Mouse (Mus musculus): ENCODE results near the gene Abcb7.
"Not testable (repeated sequence)": the region's sequence is repeated elsewhere in the genome, so short reads cannot be mapped to it uniquely, and the experiment has no call there.

The Abcb7 gene

DNA sequence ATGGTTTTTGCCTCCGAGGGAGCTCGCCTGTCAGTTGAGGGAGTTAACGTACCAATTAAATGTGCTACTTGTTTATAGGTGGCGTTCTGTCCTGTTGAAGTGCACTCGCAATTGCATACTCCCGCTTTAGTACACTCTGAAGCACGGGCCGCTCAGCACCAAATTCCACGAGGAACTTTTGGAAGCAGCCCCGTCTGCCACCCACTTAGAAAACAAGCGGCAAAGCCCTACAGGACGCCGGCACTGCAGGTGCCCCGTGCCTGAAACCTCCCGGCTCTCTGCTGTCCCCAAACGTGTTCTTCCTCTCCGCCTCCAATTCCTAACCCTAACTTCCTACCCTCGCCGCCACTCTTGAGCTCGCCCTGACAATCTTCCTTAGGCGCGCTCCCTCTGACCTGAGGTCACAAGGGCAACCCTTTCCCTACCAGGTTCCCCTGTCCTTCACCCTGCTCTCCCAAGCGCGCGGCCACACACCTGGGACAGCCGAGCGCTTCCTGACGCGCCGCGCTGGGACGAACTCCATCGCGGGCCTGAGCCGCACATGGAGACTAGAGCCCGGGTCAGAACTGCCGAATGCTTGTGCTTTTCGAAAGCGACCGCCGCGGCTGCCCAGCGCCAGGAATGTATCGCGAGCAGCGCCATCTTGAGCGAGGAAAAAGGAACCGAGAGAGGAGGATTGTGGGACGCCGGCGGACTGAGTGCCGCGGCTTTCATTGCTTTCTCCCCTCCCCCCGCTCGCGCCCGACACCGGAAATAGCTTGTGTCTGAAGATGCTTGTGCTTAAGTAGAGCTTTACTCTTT lies at the start of gene Abcb7:
Gene Abcb7, minus strand, starts transcription at position 674 of the 801 bp plus-strand sequence.
- DNase-seq (ENCODE audit: low read depth, low spot score) = peak; percentile 91

GRCm38 (mm10) chrX:104461755-104462154 lies 48.1 kb upstream of the Abcb7 start:
- DNase-seq (ENCODE audit: low read depth, low spot score) = peak; percentile 39

DNA sequence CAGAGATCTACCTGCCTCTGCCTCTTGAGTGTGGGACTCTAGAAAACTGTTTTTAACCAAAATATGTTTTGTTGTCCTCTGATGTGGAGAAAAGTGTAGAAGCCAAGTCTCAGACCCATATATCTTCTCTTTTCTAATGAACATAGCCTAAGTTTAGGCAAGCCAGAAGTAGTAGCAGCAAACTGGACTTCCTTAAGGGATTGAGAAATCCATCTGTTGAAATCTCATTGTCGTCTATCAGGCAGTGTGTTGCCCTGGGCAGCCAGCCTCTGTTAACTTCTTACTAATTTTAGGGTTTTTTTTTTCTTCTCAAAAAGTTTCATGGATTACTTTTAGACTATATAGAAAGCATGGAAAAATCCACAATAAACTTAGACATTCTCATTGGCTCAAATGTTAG lies 38.8 kb upstream of the Abcb7 start:
- no peak for DNase-seq (ENCODE audit: low read depth, low spot score)

DNA sequence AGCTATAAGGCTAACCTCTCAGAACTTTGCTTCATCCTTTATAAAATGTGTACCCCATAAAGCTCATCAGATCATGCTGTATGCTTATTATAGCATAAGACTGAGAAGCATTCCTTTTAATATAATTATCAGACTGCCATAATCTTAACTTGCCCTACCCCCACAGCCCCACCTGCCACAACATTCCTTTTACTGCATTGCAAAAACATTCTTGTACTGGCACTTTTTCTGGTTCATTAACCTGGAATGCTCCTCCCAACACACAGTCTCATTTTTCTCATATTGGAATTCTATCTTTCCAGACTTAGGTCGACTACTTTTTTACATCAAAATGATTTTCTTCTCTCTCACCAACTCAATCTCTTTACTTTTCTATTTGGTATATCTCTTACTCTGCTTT lies 19.8 kb upstream of the Abcb7 start:
- DNase-seq (ENCODE audit: low read depth, low spot score) = no peak

DNA sequence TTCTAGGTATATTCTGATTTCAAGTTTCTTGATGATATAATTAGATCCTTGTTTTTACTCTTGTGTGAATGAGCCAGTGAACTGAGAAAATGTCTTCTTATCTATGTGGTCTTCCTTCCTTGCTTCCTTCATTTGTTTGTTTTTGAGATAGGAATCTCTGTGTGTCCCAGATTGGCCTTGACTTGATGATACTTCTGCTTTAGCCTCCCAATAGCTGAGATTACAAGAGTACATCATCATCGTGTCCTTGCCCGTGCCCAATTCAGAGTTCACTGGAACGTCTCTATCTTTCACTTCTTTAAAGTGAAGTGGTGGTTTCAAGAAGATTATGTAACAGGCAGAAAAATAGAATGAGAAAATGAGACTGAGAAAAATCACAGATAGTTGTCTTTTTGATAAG lies 14.5 kb upstream of the Abcb7 start:
- no peak for DNase-seq (ENCODE audit: low read depth, low spot score)

DNA sequence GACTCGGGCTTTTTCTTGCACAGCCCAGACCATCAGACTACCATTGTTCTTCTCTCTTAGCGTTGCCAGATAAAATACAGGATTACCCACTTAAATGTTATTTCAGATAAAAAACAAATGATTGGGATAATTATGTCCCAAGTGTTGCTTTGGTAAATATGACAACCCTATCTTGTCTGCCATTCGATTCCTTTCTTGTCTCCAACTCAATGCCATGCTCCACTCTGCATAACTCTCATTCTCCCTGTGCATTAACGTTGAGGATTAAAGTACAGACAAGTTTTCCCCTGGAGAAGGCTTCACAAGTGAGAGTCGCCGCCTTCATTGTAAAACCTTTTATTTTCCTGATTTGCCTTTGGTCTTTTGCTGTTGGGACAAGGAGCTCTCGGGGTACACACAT lies 339 bp upstream of the Abcb7 start:
- no peak for DNase-seq (ENCODE audit: low read depth, low spot score)

GRCm38 (mm10) chrX:104408137-104408536 lies 5.5 kb downstream of the Abcb7 start:
- DNase-seq (ENCODE audit: low read depth, low spot score) = no peak

- no peak for DNase-seq (ENCODE audit: low read depth, low spot score)
Observed at GRCm38 (mm10) chrX:104402463-104402862, 11.2 kb downstream of the Abcb7 start.

DNA sequence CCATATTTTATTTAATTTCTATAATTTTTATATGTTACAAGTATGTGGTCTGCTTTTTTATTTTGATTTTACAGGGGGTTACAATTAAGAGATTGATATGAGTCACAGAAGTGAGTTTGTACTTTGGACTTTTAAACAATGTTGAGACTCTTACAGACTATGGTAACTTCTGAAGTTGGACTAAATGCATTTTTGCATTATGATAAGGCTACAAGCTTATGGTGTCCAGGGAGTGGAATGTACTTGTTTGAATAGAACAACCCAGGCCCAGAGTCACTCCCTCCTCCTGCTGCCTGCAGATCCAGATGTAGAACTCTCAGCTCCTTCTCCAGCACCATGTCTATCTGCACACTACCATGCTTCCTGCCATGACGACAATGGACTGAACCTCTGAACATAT lies 12.5 kb downstream of the Abcb7 start:
- DNase-seq (ENCODE audit: low read depth, low spot score) = no peak

- DNase-seq (ENCODE audit: low read depth, low spot score) = no peak
Observed at GRCm38 (mm10) chrX:104397526-104397925, 16.1 kb downstream of the Abcb7 start.

GRCm38 (mm10) chrX:104359686-104360085 lies 54.0 kb downstream of the Abcb7 start:
- DNase-seq (ENCODE audit: low read depth, low spot score) = no peak

- DNase-seq (ENCODE audit: low read depth, low spot score) = no peak
Observed at GRCm38 (mm10) chrX:104355842-104356241, 57.8 kb downstream of the Abcb7 start.

DNA sequence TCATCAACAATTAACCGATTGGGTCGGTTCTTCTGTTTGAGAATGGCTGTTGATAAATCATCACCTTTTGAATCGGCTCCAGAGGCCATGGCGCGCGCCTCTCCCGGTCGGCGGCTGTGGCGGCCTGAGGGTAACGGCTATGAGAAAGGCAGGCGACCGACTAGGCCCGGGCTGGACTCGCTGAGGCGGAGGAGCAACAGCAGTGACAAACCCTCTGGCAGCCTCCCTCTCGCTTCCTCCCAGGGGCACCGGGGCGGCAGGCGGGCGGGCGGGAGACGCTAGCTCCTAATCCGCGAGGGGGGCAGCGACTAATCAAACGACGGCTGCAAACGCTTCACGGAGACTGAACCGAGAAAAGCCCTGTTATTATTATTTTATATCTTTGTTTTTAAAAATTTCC lies 65.5 kb downstream of the Abcb7 start:
- not testable (repeated sequence) for DNase-seq (ENCODE audit: low read depth, low spot score)

DNA sequence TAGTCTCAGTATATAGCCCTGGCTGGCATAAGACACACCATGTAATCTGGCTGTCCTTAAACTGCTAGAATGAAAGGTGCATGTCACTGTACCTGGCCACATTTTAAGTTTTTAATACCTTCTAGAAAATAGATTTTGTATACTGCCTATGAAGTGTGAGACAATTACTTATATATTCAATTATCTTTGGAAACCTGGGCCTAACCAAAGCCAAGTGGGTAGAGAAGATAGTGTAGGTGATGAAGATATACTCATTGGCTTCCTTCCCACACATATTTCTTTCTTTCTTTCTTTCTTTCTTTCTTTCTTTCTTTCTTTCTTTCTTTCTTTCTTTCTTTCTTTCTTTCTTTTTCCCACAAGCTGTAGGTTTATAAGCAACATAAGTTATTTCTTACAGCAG lies 121.9 kb downstream of the Abcb7 start:
- no peak for DNase-seq (ENCODE audit: low read depth, low spot score)

DNA sequence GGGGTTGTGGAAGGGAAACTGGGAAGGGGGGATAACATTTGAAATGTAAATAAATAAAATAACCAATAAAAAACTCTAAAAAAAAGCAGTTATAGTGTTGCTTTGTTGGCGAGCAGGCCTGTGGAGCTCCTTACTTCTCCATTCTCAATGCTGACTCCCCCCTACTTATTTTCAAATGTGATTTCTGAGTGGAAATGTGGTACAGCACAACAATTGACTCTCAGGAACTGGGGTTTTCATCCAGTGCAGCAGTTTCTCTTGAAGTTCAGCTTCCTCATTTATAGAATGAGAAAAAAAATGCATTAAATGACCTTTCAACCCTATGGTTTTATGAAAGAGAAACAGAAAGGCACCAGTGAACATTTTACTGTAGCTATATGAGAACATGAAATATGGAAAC lies 133.8 kb downstream of the Abcb7 start:
- DNase-seq (ENCODE audit: low read depth, low spot score) = no peak

DNA sequence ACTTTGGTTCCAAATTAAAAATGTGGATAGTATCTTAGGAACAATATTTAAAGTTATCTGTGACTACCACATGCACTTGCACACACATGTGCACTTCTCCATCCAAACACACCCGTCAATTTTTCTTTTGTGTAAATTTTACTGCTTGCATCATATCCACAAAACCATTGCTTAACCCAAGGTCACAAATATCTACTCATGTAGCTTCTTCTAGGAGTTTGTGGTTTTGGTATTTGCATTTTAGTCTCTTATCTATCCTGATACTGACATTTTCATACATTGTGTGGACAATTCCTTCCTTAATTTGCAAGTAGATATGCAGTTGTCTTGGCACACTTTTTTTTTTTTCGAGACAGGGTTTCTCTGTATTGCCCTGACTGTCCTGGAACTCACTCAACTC lies 149.3 kb downstream of the Abcb7 start:
- no peak for DNase-seq (ENCODE audit: low read depth, low spot score)

DNA sequence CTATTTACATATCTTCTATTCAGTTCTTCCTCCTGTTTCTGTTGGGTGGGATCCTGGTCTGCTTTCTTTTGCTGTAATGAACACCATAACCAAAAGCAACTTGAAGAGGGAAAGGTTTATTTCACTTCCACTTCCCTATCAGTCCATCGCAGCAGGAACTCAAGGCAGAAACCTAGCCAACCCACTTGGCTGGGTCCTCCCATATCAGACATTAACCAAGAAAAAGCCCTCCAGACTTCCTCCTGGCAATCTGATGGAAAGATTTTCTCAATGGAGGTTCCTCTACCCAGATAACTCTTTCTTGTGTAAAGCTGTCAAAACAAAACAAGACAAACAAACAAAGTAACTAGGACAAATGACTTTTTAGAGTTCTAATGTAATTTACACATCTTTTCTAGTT lies 151.2 kb downstream of the Abcb7 start:
- DNase-seq (ENCODE audit: low read depth, low spot score) = no peak

- no peak for DNase-seq (ENCODE audit: low read depth, low spot score)
Observed at GRCm38 (mm10) chrX:104256561-104256960, 157.1 kb downstream of the Abcb7 start.
